Mouse (Mus musculus) T-helper 1 cell (primary cell): ENCODE data around the gene Akr1b7.
"Not testable (repeated sequence)": the region's sequence is repeated elsewhere in the genome, so short reads cannot be mapped to it uniquely, and the experiment has no call there.

ENCODE experiments used
- in situ Hi-C: fragments of 300-600 bp; cut with MboI, MseI; formaldehyde crosslinking; loops from one replicate; pipeline ENCODE4 v1.15.1; 2025; ENCODE audit warnings: high pct_unique_total_duplicates

Gene Akr1b7

GRCm38 (mm10) chr6:34412023-34412422 is at the start of gene Akr1b7:
Gene Akr1b7, plus strand, starts transcription at chr6:34412334.
- in situ Hi-C loops: loop anchor here (10.0 kb wide), 1 partner anchor 527 kb away; no protein-coding TSS in a partner anchor

GRCm38 (mm10) chr6:34364217-34365136 is 47.7 kb upstream of the Akr1b7 start:
- in situ Hi-C loops: no loop called here

GRCm38 (mm10) chr6:34367998-34368397 is 44.1 kb upstream of the Akr1b7 start:
- in situ Hi-C loops: no loop called here

- in situ Hi-C loops: no loop called here
These were observed 42.1 kb upstream of the Akr1b7 start for GRCm38 (mm10) chr6:34370081-34370480.

GRCm38 (mm10) chr6:34371700-34372351 is 40.3 kb upstream of the Akr1b7 start:
- in situ Hi-C loops: no loop called here

- in situ Hi-C loops: no loop called here
These were observed 38.3 kb upstream of the Akr1b7 start for GRCm38 (mm10) chr6:34373841-34374240.

GRCm38 (mm10) chr6:34375888-34376287 is 36.2 kb upstream of the Akr1b7 start:
- in situ Hi-C loops: not testable (repeated sequence)

- in situ Hi-C loops: no loop called here
These were observed 28.7 kb upstream of the Akr1b7 start for GRCm38 (mm10) chr6:34383401-34383800.

- in situ Hi-C loops: no loop called here
These were observed 27.9 kb upstream of the Akr1b7 start, which contains the start of gene Akr1b10 for GRCm38 (mm10) chr6:34384110-34384661. Gene Akr1b10, plus strand, starts transcription at chr6:34384218.

- in situ Hi-C loops: no loop called here
These were observed 27.3 kb upstream of the Akr1b7 start for GRCm38 (mm10) chr6:34384701-34385370.

- in situ Hi-C loops: no loop called here
These were observed 23.5 kb upstream of the Akr1b7 start for GRCm38 (mm10) chr6:34388420-34389156.

- in situ Hi-C loops: no loop called here
These were observed 16.2 kb upstream of the Akr1b7 start for GRCm38 (mm10) chr6:34395897-34396296.

- in situ Hi-C loops: no loop called here
These were observed 13.7 kb upstream of the Akr1b7 start for GRCm38 (mm10) chr6:34398431-34398830.

- in situ Hi-C loops: no loop called here
These were observed 12.4 kb upstream of the Akr1b7 start for GRCm38 (mm10) chr6:34399606-34400220.

GRCm38 (mm10) chr6:34400696-34401095 is 11.4 kb upstream of the Akr1b7 start:
- in situ Hi-C loops: no loop called here

- in situ Hi-C loops: no loop called here
These were observed 5.4 kb upstream of the Akr1b7 start for GRCm38 (mm10) chr6:34406746-34407145.

GRCm38 (mm10) chr6:34407403-34407802 is 4.7 kb upstream of the Akr1b7 start:
- in situ Hi-C loops: no loop called here

- in situ Hi-C loops: loop anchor here (10.0 kb wide), 1 partner anchor 528 kb away; no protein-coding TSS in a partner anchor
These were observed 554 bp downstream of the Akr1b7 start for GRCm38 (mm10) chr6:34412688-34413087.

GRCm38 (mm10) chr6:34413386-34413785 is 1.3 kb downstream of the Akr1b7 start:
- in situ Hi-C loops: loop anchor here (10.0 kb wide), 1 partner anchor 529 kb away; no protein-coding TSS in a partner anchor

- in situ Hi-C loops: loop anchor here (10.0 kb wide), 1 partner anchor 532 kb away; no protein-coding TSS in a partner anchor
These were observed 4.4 kb downstream of the Akr1b7 start for GRCm38 (mm10) chr6:34416521-34416920.
